Mouse (Mus musculus) liver (tissue): ENCODE data around the gene H2-DMb1.

Source experiments
- DNase-seq: peaks from one replicate; pipeline ENCODE4 v3.0.0-alpha.2; 2020; ENCODE audit warnings: mixed read lengths

H2-DMb1 gene

GRCm38 (mm10) chr17:34196941-34197894, 44.3 kb downstream of the H2-DMb1 start, which contains the start of gene Psmb8:
Gene Psmb8 (plus strand): TSS chr17:34197721.
- peak; percentile 67 for DNase-seq

GRCm38 (mm10) chr17:34197904-34198520, 45.1 kb downstream of the H2-DMb1 start:
- peak; percentile 23 for DNase-seq

DNA sequence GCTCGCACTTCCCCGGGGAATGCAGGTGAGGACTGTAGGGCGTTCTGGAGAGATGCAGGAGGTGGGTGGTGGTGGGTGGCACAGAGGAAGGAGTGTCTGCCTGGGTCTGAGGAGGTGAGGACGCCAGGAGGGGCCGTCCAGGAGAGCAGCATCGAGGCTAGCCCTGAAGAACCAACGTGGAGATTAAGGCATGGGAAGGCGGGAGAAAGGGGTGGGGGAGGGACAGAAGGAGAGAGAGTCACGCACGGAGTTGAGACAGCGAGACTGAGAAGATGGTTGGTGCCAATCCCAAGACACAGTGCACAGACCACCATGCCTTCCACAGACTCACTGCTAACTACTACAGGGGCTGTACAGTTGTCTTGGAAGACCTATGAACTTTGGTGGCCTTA, 45.6 kb downstream of the H2-DMb1 start:
- DNase-seq, result no peak

GRCm38 (mm10) chr17:34199050-34199619, 46.3 kb downstream of the H2-DMb1 start:
- DNase-seq, result no peak

- DNase-seq, result no peak
Observed at GRCm38 (mm10) chr17:34200047-34200446, 47.2 kb downstream of the H2-DMb1 start.

- DNase-seq, result no peak
Observed at GRCm38 (mm10) chr17:34200772-34201505, 48.1 kb downstream of the H2-DMb1 start.

DNA sequence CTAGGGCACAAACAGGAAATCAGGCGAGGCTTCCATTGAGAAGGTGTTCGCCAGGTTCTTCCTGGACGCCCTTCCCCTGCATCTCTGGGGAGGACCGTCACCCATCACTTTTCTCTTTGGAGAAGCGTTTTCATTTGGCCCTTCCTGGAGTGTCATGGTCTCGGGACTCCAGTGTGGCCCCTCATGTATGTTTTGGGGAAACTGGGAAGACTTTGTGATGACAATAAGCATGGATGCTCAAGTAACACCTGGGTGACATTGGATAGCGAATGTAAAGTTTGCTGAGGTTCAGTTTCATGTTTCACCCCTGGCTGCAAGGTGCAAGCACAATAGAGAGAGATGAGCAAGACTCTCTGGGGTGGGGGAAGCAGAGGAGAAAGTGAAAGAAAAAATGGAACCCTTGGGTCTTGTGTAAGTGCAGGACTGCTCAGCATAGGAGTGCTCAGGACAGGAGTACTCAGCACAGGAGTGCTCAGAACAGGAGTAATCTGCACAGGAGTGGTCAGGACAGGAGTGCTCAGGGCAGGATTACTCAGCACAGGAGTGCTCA, 48.7 kb downstream of the H2-DMb1 start:
- DNase-seq, result no peak

DNA sequence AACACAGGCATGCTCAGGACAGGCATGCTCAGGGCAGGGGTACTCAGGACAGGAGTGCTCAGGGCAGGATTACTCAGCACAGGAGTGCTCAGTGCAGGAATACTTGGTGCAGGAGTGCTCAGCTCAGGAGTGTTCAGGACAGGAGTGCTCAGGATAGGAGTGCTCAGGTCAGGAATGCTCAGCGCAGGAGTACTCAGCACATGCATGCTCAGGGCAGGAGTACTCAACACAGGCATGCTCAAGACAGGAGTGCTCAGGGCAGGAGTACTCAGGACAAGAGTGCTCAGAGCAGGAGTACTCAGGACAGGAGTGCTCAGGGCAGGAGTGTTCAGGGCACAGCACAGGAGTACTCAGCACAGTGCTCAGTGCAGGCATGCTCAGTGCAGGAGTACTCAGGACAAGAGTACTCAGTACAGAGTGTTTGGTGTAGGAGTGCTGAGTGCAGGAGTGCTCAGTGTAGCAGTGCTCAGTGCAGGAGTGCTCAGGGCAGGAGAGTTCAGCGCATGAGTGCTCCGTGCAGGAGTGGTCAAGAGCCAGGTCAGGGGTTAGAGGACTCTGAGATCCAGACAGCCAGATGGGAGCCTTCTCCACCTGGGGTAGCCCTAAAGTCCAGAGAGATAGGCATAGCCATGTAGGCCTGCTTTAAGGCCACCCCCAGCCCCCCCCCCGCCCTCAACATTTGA, 50.0 kb downstream of the H2-DMb1 start:
- DNase-seq, result no peak

DNA sequence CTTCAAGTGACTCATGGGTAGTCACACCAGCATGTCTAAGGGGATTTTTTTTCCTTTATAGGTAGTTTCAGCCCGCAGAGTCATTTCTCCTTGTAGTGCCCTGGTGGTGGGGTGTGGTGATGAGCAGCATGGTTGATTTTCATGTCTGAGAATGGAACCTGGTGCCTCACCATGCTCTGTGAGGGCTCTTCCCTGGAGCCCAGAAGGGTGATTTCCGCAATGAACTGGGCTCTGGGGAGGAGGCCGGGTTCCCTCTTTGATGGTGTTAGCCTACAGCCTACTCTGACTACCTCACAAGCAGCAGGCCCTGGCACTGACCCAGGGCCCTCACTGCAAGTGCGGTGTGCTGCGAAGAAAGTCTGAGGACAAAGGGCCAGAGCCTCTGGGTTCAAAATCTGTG, 50.6 kb downstream of the H2-DMb1 start, which contains the start of gene Tap2:
Gene Tap2, plus strand, starts transcription at position 84 of the 400 bp plus-strand sequence.
- no peak for DNase-seq

DNA sequence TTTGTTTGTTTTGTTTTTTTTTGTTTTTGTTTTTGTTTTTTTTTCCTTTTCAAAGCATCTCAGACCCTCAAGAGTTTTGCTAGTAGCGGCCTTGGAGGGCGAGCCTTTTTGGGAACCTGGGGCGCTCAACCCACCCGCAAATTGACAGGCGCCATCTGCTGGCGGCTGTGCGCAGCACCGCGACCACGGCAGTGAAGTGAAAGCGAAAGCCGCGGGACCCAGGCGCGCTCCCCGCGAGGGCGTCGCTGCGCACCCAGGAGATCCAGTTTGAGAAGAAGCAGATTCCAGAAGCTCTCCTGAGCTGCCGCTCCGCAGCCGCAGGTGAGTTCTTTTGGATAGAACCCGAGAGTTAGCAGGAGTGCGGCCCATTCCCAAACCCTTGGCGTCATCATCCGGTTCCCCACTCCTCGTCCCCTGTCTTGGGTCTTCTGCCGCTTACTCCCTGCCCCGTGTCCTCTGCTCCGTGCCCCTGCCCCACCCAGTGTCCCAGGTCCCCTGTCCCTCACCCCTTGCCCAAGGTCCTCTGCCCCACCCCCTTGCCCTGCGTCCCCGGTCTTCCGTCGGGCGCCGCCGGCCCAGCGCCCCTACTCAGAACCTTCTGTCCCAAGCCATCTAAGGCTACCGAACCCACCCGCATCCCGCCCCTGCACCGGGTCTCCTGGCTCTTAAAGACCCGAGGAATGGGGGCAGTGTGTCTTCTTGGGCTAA, 51.6 kb downstream of the H2-DMb1 start:
- DNase-seq, result peak; percentile 88

DNA sequence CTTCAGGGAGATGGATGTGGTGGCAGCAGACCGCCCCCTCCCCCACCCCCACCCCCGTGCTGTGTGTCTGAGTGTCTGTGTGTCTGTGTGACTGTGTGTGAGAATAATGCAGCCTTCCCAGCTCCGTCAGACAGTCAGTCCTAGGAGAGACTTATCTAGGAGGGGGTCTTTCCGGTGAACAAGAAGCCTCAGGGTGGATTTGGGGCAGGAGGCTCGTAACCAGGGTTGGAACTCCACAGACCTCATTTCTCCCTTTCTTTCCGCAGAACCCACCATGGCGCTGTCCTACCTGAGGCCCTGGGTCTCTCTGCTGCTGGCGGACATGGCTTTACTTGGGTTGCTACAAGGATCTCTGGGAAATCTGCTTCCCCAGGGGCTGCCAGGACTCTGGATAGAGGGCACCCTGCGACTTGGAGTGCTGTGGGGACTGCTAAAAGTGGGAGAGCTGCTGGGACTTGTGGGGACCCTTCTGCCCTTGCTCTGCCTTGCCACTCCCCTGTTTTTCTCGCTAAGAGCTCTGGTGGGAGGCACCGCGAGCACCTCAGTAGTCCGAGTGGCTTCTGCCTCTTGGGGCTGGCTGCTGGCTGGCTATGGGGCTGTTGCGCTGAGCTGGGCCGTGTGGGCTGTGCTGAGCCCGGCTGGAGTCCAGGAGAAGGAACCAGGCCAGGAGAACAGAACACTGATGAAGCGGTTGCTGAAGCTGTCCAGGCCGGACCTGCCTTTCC, 52.3 kb downstream of the H2-DMb1 start:
- peak; percentile 18 for DNase-seq

DNA sequence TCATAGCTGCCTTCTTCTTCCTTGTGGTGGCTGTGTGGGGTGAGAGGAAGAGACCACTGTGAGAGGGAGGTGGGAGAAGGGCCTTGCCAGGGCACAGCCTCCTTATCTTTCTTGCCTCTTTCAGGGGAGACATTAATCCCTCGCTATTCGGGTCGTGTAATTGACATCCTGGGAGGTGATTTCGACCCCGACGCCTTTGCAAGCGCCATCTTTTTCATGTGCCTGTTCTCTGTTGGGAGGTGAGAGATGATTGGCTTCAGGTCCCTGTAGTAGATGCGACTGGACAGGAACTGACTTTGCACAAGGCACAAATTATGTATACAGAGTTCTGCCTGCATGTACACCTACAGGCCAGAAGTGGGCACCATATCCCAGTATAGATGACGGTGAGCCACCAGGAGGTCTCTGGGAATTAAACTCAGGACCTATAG, 52.9 kb downstream of the H2-DMb1 start:
- peak; percentile 22 for DNase-seq

GRCm38 (mm10) chr17:34206731-34207130, 53.9 kb downstream of the H2-DMb1 start:
- no peak for DNase-seq

- no peak for DNase-seq
Observed at GRCm38 (mm10) chr17:34207456-34207855, 54.6 kb downstream of the H2-DMb1 start.

- DNase-seq, result no peak
Observed at GRCm38 (mm10) chr17:34207866-34208265, 55.0 kb downstream of the H2-DMb1 start.

DNA sequence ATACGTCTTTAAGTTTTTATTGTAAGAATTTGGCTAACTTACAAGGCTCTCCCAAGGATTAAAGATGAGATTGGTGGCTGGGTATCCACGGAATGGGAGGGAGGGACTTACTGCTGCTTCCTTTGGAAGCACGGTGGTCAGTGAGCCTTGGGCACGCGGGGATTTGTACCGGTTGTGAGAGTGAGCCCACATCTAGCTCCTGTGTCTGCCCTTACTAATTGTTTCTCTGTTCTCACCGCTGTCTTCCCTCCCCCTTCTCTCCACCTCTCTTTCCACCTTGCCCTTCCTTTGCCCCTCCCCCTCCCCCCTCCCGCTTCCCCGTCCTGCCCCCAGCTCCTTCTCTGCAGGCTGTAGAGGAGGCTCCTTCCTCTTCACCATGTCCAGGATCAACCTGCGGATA, 55.5 kb downstream of the H2-DMb1 start:
- DNase-seq, result no peak

GRCm38 (mm10) chr17:34209680-34210079, 56.8 kb downstream of the H2-DMb1 start:
- DNase-seq, result peak; percentile 30
